Mouse (Mus musculus): ENCODE results near the gene Cib4. TPM values are rescaled to one million over a fixed set of nuclear protein-coding genes. Genes with fewer than 3 reads are reported as not detected.

The Cib4 gene
- polyA plus RNA-seq (2014; fragmentation: Nextera tagmentation; extraction: Ambion mirVana) = 0.26 TPM in 1 of 2 replicates, not detected in the other

GRCm38 (mm10) chr5:30545698-30546097, at the start of gene Cib4:
Gene Cib4 (minus strand): TSS chr5:30545836.
- DNase-seq (peak; percentile 65), ATAC-seq (ENCODE audit: insufficient read depth) (peak; percentile 54)
- Histone ChIP-seq H3K27ac (ENCODE audit: low read depth) (no peak within 1 kb of the TSS), H3K9me3 (ENCODE audit: low read depth, low read length) (no peaks in the 10 kb centered on the region), H3K36me3 (ENCODE audit: insufficient read depth) (no peaks in the 10 kb centered on the region), H3K4me3 (ENCODE audit: low read depth, low read length) (no peak within 1 kb of the TSS), H3K4me2 (no peak within 1 kb of the TSS), H3K27me3 (ENCODE audit: insufficient read depth, low read length) (no peaks in the 10 kb centered on the region), H3K4me1 (ENCODE audit: insufficient read depth) (no peaks in the 10 kb centered on the region), H3K9ac (no peak within 1 kb of the TSS)
- TF ChIP-seq CTCF (IDR thresholded peaks at IDR 0.05; ENCODE audit: low read depth) = no peak
- WGBS = 29% methylated on average over 2 of the region's 2 CpGs

GRCm38 (mm10) chr5:30594953-30595560, 49.4 kb upstream of the Cib4 start:
- Histone ChIP-seq H3K4me3 (ENCODE audit: low read depth, low read length) (no peak overlapping the region), H3K9me3 (ENCODE audit: low read depth, low read length) (no peaks in the 10 kb centered on the region), H3K27ac (ENCODE audit: low read depth) (no peak overlapping the region), H3K9ac (no peak overlapping the region), H3K4me1 (ENCODE audit: insufficient read depth) (0 out of 2 replicates have a peak, but pooled peaks cover 6% of the 10 kb centered on the region), H3K36me3 (ENCODE audit: insufficient read depth) (0 out of 2 replicates have a peak, but pooled peaks cover 2% of the 10 kb centered on the region), H3K4me2 (no peak overlapping the region), H3K27me3 (ENCODE audit: insufficient read depth, low read length) (no peaks in the 10 kb centered on the region)
- DNase-seq (no peak), ATAC-seq (ENCODE audit: insufficient read depth) (no peak)
- no peak for TF ChIP-seq CTCF (IDR thresholded peaks at IDR 0.05; ENCODE audit: low read depth)
- WGBS = 44% methylated on average over 6 of the region's 6 CpGs

- H3K27me3 ChIP-seq (ENCODE audit: insufficient read depth, low read length) = peaks cover 8% of the 10 kb centered on the region; the same call in 1 of the 2 replicates
- 14% methylated on average over 10 of the region's 10 CpGs for WGBS
- peak overlapping the region; percentile 2; the same call in 1 of the 2 replicates for H3K4me2 ChIP-seq
- no peak overlapping the region for H3K9ac ChIP-seq
- H3K36me3 ChIP-seq (ENCODE audit: insufficient read depth) = 0 out of 2 replicates have a peak, but pooled peaks cover 2% of the 10 kb centered on the region
- H3K27ac ChIP-seq (ENCODE audit: low read depth) = peak overlapping the region; percentile 78
- ATAC-seq (ENCODE audit: insufficient read depth) (peak; percentile 73), DNase-seq (peak; percentile 86)
- TF ChIP-seq CTCF (IDR thresholded peaks at IDR 0.05; ENCODE audit: low read depth) = no peak
- no peak overlapping the region for H3K4me3 ChIP-seq (ENCODE audit: low read depth, low read length)
- H3K9me3 ChIP-seq (ENCODE audit: low read depth, low read length) = no peaks in the 10 kb centered on the region
- 0 out of 2 replicates have a peak, but pooled peaks cover 6% of the 10 kb centered on the region for H3K4me1 ChIP-seq (ENCODE audit: insufficient read depth)
Observed at GRCm38 (mm10) chr5:30593811-30594504, 48.3 kb upstream of the Cib4 start.

GRCm38 (mm10) chr5:30593360-30593759, 47.7 kb upstream of the Cib4 start:
- H3K27me3 ChIP-seq (ENCODE audit: insufficient read depth, low read length) = peaks cover 14% of the 10 kb centered on the region
- no peak for TF ChIP-seq CTCF (IDR thresholded peaks at IDR 0.05; ENCODE audit: low read depth)
- WGBS = 55% methylated on average over 11 of the region's 11 CpGs
- ATAC-seq (ENCODE audit: insufficient read depth) (no peak), DNase-seq (no peak)
- peak overlapping the region; percentile 2; the same call in 1 of the 2 replicates for H3K4me2 ChIP-seq
- H3K4me3 ChIP-seq (ENCODE audit: low read depth, low read length) = no peak overlapping the region
- peak overlapping the region; percentile 78 for H3K27ac ChIP-seq (ENCODE audit: low read depth)
- no peaks in the 10 kb centered on the region for H3K9me3 ChIP-seq (ENCODE audit: low read depth, low read length)
- H3K36me3 ChIP-seq (ENCODE audit: insufficient read depth) = 0 out of 2 replicates have a peak, but pooled peaks cover 2% of the 10 kb centered on the region
- no peak overlapping the region for H3K9ac ChIP-seq
- 0 out of 2 replicates have a peak, but pooled peaks cover 6% of the 10 kb centered on the region for H3K4me1 ChIP-seq (ENCODE audit: insufficient read depth)

DNA sequence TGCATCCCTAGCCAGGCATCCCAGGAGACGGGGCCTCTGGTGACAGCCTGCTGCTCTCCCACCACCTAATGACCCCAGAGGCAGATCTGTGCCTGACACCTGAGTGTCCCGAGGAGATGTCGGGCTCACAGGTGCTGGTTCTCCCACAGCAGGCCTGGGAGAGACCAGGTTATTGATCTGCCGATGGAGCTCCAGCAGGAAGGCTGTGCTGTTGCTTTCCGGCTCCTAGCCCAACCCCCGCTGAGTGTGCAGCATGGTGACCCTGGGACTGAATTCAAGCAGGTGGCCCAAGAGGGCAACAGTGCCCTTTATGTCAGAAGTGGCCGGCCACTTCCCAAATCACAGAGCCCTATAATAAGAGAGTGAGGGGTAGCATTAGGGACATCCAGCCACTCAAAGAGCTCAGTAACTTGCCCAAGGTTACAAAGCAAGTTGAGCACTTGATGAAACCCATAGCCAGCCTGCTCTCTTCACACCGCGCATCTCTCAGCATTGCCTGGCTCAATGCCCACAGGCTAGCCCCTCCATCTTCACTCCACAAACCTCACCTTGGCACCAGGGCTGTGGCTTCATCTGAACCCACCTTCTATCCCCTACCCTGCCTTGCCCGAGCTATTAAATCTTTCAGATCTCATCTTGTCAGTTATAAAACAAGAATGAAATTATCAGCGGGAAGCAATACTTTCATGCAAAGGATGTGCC, 46.8 kb upstream of the Cib4 start:
- H3K27me3 ChIP-seq (ENCODE audit: insufficient read depth, low read length) = peaks cover 17% of the 10 kb centered on the region
- no peak overlapping the region for H3K4me3 ChIP-seq (ENCODE audit: low read depth, low read length)
- DNase-seq (no peak), ATAC-seq (ENCODE audit: insufficient read depth) (no peak)
- no peaks in the 10 kb centered on the region for H3K36me3 ChIP-seq (ENCODE audit: insufficient read depth)
- H3K4me1 ChIP-seq (ENCODE audit: insufficient read depth) = 0 out of 2 replicates have a peak, but pooled peaks cover 6% of the 10 kb centered on the region
- no peaks in the 10 kb centered on the region for H3K9me3 ChIP-seq (ENCODE audit: low read depth, low read length)
- no peak overlapping the region for H3K9ac ChIP-seq
- no peak for TF ChIP-seq CTCF (IDR thresholded peaks at IDR 0.05; ENCODE audit: low read depth)
- H3K4me2 ChIP-seq = no peak overlapping the region
- 74% methylated on average over 11 of the region's 11 CpGs for WGBS
- no peak overlapping the region for H3K27ac ChIP-seq (ENCODE audit: low read depth)

DNA sequence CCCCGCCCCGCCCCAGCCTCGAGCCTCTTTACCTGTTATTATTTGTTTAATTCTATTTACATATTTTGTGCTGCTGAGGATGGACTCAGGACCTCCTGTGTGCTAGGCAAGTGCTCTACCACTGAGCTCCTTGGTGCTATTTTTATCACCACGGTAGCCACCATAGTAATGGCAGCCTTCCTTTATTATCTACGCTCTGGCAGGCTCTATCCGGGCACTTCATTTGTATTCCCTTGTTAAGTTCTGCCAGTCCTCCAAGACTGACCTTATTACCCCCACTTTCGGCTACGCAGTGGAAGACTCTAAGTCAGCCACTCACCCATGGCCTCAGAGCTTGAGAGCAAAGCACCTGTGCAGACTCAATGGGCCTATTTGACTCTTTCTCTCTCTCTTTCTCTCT, 46.1 kb upstream of the Cib4 start:
- Histone ChIP-seq H3K36me3 (ENCODE audit: insufficient read depth) (no peaks in the 10 kb centered on the region), H3K9ac (no peak overlapping the region), H3K27me3 (ENCODE audit: insufficient read depth, low read length) (peaks cover 20% of the 10 kb centered on the region), H3K4me2 (no peak overlapping the region), H3K27ac (ENCODE audit: low read depth) (no peak overlapping the region), H3K9me3 (ENCODE audit: low read depth, low read length) (no peaks in the 10 kb centered on the region), H3K4me3 (ENCODE audit: low read depth, low read length) (no peak overlapping the region), H3K4me1 (ENCODE audit: insufficient read depth) (0 out of 2 replicates have a peak, but pooled peaks cover 9% of the 10 kb centered on the region)
- no peak for TF ChIP-seq CTCF (IDR thresholded peaks at IDR 0.05; ENCODE audit: low read depth)
- DNase-seq (no peak), ATAC-seq (ENCODE audit: insufficient read depth) (no peak)
- 66% methylated on average over 8 of the region's 8 CpGs for WGBS

Data from lung, embryonic 14.5 days (tissue).